ENCODE assay signal across 10 mouse cellular contexts in genomic region chr10:87503946-87504345, GRCm38 (mm10). TPM values are rescaled to one million over a fixed set of nuclear protein-coding genes. Genes with fewer than 3 reads are reported as not detected.
DNase-seq lines count a peak whose midpoint lies in the region; ATAC-seq and TF ChIP-seq lines count a peak whose summit lies in the region.
"Had no signal": no experiment of that assay in that cellular context is flagged by ENCODE, and none has a peak within 500 bp of the region (broad histone marks: within the 10 kb centered on the region; RNA-seq: fewer than 3 reads in every experiment).

No protein-coding gene starts in this region.

- no peak overlapping the region for H3K4me3 ChIP-seq in embryonic fibroblast, embryonic 13.5 days (ENCODE audit: insufficient read depth, low read length)
- H3K4me3 ChIP-seq: heart, embryonic 15.5 days had no signal

- TF ChIP-seq POLR2A in embryonic fibroblast, embryonic 13.5 days (IDR thresholded peaks at IDR 0.05; ENCODE audit: low read depth, low read length) = no peak

- TF ChIP-seq CTCF in embryonic fibroblast, embryonic 13.5 days (IDR thresholded peaks at IDR 0.05; ENCODE audit: borderline replicate concordance, insufficient read depth, low read length) = peak; percentile 66; the same call in 1 of the 2 replicates

- no peaks in the 10 kb centered on the region for H3K4me1 ChIP-seq in embryonic fibroblast, embryonic 13.5 days (ENCODE audit: control insufficient read depth, insufficient read depth, low read length)
- H3K4me1 ChIP-seq: heart, embryonic 15.5 days had no signal

- DNase-seq in gastrocnemius, adult 18-20 months (ENCODE audit: low spot score) = peak; percentile 23
- no peak for DNase-seq in gastrocnemius, adult 8-10 months (ENCODE audit: low spot score in 2 of 2)
- DNase-seq in urinary bladder, postnatal 14 days (ENCODE audit: low spot score) = peak; percentile 60
- DNase-seq in urinary bladder, postnatal 10 days (ENCODE audit: low spot score) = no peak
- peak; percentile 43 for DNase-seq in induced T-regulatory cell, adult 2 months (ENCODE audit: low read depth)
- DNase-seq in right cerebral cortex, postnatal 4 days = peak; percentile 75

- peak; percentile 47; the same call in 1 of the 2 replicates for ATAC-seq in megakaryocyte, adult 5-6 weeks (ENCODE audit: poor library complexity, severe bottlenecking)

- no peak overlapping the region for H3K27ac ChIP-seq in embryonic fibroblast, embryonic 13.5 days (ENCODE audit: insufficient read depth, low read length)
- H3K27ac ChIP-seq: heart, embryonic 15.5 days had no signal

RNA-seq across cellular contexts. Expression of gene Ascl1, which starts 10.5 kb away (rescaled TPM):
- not detected for total RNA-seq in gastrocnemius, adult 18-20 months (2021)
- not detected for total RNA-seq in gastrocnemius, adult 8-10 months (2022)
- polyA plus RNA-seq in embryonic fibroblast, embryonic 13.5 days (2011; ENCODE audit: insufficient read length, low read depth, missing spikeins) = not detected in 2 replicates
- not detected in 2 replicates for total RNA-seq in megakaryocyte, adult 5-6 weeks (2015)
- total RNA-seq in megakaryocyte, adult 5-6 weeks (2017) = not detected in 2 replicates
- total RNA-seq: G1E had no signal
- polyA plus RNA-seq: G1E had no signal

RNA-seq across cellular contexts. Expression of gene Pah, which starts 17.6 kb away (rescaled TPM):
- total RNA-seq in gastrocnemius, adult 18-20 months (2021) = under 1 TPM; 0.12 to 0.14 TPM
- total RNA-seq in gastrocnemius, adult 8-10 months (2022) = under 1 TPM in 1 of 4 experiments, not detected in 3; 0.72 TPM
- polyA plus RNA-seq in embryonic fibroblast, embryonic 13.5 days (2011; ENCODE audit: insufficient read length, low read depth, missing spikeins) = not detected in 2 replicates
- not detected in 2 replicates for total RNA-seq in megakaryocyte, adult 5-6 weeks (2015)
- not detected in 2 replicates for total RNA-seq in megakaryocyte, adult 5-6 weeks (2017)
- total RNA-seq: G1E had no signal
- polyA plus RNA-seq: G1E; heart, embryonic 15.5 days had no signal

Comparison
In these comparisons a context has a peak if more than half of its experiments do, and no peak if none do; other contexts are left out.
1. DNase-seq: peak in gastrocnemius, adult 18-20 months (single experiment), urinary bladder, postnatal 14 days (single experiment), induced T-regulatory cell, adult 2 months (single experiment) and right cerebral cortex, postnatal 4 days (single experiment); none in gastrocnemius, adult 8-10 months (0 of 2) and urinary bladder, postnatal 10 days (single experiment).